Mouse (Mus musculus): Measurements from ENCODE around the gene Fbxl4.

GRCm38 (mm10) chr4:22469575-22469974, 112.2 kb downstream of the Fbxl4 start:
- TF ChIP-seq CTCF (IDR thresholded peaks at IDR 0.05) (no peak), EP300 (IDR thresholded peaks at IDR 0.05) (no peak)
